Mouse (Mus musculus): ENCODE data around the gene Rnf17.

DNA sequence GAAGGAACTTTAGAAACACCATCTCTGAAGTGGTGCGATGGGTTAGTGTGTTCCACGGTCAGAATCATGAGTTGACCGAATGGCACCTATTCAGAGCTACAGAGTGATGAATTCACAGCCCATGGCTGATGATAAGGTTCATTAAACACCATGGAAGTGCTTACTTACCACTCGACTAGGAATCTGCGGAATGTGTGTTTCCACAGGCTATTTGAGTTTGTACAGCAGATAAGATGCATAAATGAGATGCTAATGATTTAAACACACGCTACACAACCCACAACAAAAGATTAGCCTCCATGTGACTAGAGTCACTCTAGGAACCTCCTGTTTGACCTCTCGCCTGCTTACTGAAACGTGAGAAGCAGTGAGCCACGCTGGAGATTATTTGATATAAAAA, 23.0 kb upstream of the Rnf17 start:
- TF ChIP-seq CTCF (IDR thresholded peaks at IDR 0.05; ENCODE audit: borderline replicate concordance, control insufficient read depth, extremely low read depth, insufficient read depth, low read length, poor library complexity) (no peak), POLR2A (IDR thresholded peaks at IDR 0.05; ENCODE audit: control insufficient read depth, extremely low read depth, insufficient read depth, low read length, poor library complexity) (no peak)
